Mouse (Mus musculus): ENCODE measurements at regions not wholly inside any gene's neighbourhood (a gene's known extent, or its start where the extent isn't known, plus 50 kb on each side); places are given as distances from the start of the nearest gene placed in this dataset.

DNA sequence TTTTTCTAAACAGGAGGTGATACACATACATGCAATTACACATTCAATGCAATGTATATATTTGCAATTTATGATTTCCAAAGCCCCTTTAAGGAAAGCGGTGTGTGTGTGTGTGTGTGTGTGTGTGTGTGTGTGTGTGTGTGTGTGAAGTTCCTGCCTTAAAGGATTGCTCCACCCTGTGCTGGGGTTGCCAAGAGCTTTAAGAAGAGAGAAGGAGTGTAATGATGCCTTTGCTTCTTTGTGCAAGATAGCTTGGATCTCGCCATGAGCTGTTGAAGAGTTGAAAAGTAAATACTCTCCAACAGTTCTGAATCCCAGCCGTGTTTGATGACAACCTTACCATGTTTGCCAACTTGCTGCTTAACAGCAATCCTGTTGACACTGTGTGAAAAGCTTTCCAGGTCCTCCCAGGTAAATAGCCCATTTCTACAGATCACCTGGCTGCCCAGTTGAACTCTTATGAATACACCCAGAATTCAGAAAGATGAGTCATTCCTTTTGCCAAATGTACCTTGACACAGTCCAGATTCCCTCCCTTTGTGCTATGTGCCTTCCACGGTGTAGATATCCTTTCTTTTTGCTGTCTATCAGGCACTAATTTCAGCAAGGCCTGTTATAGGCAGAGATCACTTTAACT is 216.3 kb downstream of the Ikzf2 start:
- Histone ChIP-seq H3K27ac (ENCODE audit: low read depth, low read length) (no peak overlapping the region), H3K4me1 (ENCODE audit: control insufficient read depth, insufficient read depth, low read length) (no peaks in the 10 kb centered on the region), H3K9ac (replicated peaks; ENCODE audit: low read depth, low read length) (no peak overlapping the region), H3K36me3 (ENCODE audit: control insufficient read depth, insufficient read depth, low read length) (no peaks in the 10 kb centered on the region), H3K9me3 (ENCODE audit: control insufficient read depth, low read length) (no peaks in the 10 kb centered on the region), H3K4me3 (ENCODE audit: low read depth, low read length) (no peak overlapping the region), H3K4me2 (ENCODE audit: low read depth, low read length) (no peak overlapping the region), H3K27me3 (ENCODE audit: control insufficient read depth, insufficient read depth, low read length) (no peaks in the 10 kb centered on the region)
- 86% methylated on average over 4 of the region's 4 CpGs for WGBS
- ATAC-seq (ENCODE audit: low read depth): no peak

DNA sequence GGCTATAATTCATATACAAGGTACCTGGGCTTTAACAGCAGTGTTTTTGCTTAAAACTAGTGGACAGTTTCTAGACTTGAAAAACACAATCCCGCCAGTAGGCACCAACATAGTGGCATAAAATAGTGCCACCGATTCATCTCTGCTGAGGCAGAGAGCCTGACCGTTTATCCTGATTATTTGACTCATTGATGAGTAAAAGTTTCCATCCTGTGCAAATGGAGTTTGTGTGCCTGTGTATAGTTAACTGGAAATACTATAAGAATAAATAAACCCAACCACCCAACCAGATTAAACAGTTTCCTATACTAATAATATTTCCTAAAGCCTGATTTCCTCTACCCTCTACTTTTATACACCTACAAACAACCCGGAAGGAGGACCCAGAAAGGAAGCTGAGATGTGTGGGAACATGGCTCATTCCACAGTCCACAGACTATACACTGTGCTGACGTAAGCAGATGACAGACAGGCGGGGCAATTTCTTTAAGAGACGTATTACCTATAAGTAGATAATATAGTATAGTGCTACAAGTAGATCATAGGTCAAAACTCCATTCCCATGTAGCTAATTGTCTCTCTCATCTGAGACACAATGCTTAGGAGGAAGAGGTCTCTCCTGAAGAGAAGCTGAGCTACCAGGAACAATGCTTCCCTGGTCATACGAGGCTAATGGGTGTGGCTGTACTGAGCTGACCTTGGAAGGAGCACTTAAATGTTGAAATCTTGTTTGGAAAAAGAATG is 217.7 kb downstream of the Ikzf2 start:
- H3K27ac ChIP-seq (ENCODE audit: low read depth, low read length): no peak overlapping the region
- 89% methylated on average over 8 of the region's 8 CpGs for WGBS
- H3K4me3 ChIP-seq (ENCODE audit: low read depth, low read length): no peak overlapping the region
- no peaks in the 10 kb centered on the region for H3K36me3 ChIP-seq (ENCODE audit: control insufficient read depth, insufficient read depth, low read length)
- H3K4me2 ChIP-seq (ENCODE audit: low read depth, low read length): no peak overlapping the region
- H3K9ac ChIP-seq (replicated peaks; ENCODE audit: low read depth, low read length): no peak overlapping the region
- H3K27me3 ChIP-seq (ENCODE audit: control insufficient read depth, insufficient read depth, low read length): no peaks in the 10 kb centered on the region
- no peaks in the 10 kb centered on the region for H3K4me1 ChIP-seq (ENCODE audit: control insufficient read depth, insufficient read depth, low read length)
- no peaks in the 10 kb centered on the region for H3K9me3 ChIP-seq (ENCODE audit: control insufficient read depth, low read length)
- ATAC-seq (ENCODE audit: low read depth): no peak

DNA sequence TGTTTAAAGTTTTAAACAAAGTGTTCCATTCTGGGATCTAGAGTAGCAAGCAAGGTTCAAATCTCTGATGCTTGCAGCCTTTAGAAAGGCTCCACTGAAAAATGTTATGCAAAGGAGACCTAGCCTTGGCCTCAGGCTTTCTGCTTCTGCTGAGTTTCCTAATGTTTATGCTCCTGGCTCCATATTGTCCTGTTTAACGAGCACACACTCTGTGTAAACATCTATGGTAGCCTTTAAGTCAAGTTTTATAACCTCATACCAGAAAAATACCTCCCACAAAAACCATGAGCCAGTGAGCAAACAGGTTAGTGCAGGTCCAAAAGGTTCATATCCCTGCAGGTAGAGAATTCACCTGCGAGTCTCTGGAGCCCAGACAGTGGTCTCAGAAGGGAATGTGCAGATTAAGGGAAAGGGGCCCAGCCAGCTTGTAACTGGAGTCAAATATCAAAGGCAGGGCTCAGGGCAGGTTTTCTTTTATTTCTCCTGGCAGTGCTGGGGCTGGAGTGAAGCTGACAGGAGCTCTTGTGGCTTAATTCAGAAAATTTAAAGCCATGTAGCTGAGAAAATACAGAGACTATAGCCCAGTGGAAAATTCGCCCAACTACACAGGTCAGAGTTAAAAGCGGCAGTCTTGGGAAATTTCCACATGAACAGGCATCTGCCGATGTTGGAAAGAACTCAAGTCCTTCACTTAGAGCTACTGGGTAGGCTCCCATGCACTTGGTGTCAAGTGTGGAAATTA is 220.3 kb downstream of the Ikzf2 start:
- no peaks in the 10 kb centered on the region for H3K36me3 ChIP-seq (ENCODE audit: control insufficient read depth, insufficient read depth, low read length)
- H3K4me3 ChIP-seq (ENCODE audit: low read depth, low read length): no peak overlapping the region
- no peaks in the 10 kb centered on the region for H3K4me1 ChIP-seq (ENCODE audit: control insufficient read depth, insufficient read depth, low read length)
- no peak overlapping the region for H3K27ac ChIP-seq (ENCODE audit: low read depth, low read length)
- H3K9ac ChIP-seq (replicated peaks; ENCODE audit: low read depth, low read length): no peak overlapping the region
- H3K27me3 ChIP-seq (ENCODE audit: control insufficient read depth, insufficient read depth, low read length): no peaks in the 10 kb centered on the region
- no peaks in the 10 kb centered on the region for H3K9me3 ChIP-seq (ENCODE audit: control insufficient read depth, low read length)
- 18% methylated on average over 5 of the region's 5 CpGs for WGBS
- no peak for ATAC-seq (ENCODE audit: low read depth)
- no peak overlapping the region for H3K4me2 ChIP-seq (ENCODE audit: low read depth, low read length)

DNA sequence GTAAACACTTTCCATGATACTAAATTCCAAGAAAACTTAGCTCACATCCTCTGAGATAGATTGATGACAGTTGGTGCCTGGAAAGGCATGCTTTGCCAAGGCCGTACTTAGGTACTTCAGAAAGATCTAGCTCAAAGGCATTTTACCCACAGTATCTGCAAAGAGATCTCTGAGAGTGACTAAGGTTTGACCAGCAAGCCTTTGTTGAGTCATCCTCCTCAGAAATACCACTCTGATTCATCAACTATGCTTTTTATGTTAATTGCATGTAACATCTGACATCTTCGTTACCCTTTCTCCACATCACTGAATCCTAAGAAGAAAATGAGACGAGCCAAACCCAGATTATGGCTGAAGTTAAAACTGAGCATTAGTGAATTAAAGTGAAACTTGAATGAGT is 225.9 kb downstream of the Ikzf2 start:
- no peak overlapping the region for H3K27ac ChIP-seq (ENCODE audit: low read depth, low read length)
- 89% methylated on average over 3 of the region's 3 CpGs for WGBS
- no peak overlapping the region for H3K4me3 ChIP-seq (ENCODE audit: low read depth, low read length)
- H3K4me2 ChIP-seq (ENCODE audit: low read depth, low read length): no peak overlapping the region
- no peaks in the 10 kb centered on the region for H3K4me1 ChIP-seq (ENCODE audit: control insufficient read depth, insufficient read depth, low read length)
- no peak overlapping the region for H3K9ac ChIP-seq (replicated peaks; ENCODE audit: low read depth, low read length)
- H3K9me3 ChIP-seq (ENCODE audit: control insufficient read depth, low read length): no peaks in the 10 kb centered on the region
- H3K36me3 ChIP-seq (ENCODE audit: control insufficient read depth, insufficient read depth, low read length): no peaks in the 10 kb centered on the region
- ATAC-seq (ENCODE audit: low read depth): no peak
- no peaks in the 10 kb centered on the region for H3K27me3 ChIP-seq (ENCODE audit: control insufficient read depth, insufficient read depth, low read length)

DNA sequence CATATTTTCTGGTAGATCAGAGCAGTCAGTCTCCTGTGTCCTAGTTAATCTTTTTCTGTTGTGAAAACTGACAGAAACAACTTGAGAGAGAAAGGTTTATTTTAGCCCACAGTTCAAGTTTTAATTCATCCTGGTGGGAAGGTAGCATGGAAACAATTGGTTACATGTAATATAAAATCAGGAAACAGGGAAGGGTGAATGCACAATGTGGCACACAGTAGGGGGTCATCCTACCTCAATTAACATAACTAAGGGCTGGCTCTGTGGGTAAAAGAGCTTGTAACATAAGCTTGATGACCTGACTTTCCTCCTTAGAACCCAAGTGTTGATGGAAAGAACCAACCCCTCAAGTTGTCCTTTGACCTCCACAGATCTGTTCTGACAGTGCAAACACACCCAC is 227.1 kb downstream of the Ikzf2 start:
- H3K36me3 ChIP-seq (ENCODE audit: control insufficient read depth, insufficient read depth, low read length): no peaks in the 10 kb centered on the region
- no peak overlapping the region for H3K27ac ChIP-seq (ENCODE audit: low read depth, low read length)
- H3K4me2 ChIP-seq (ENCODE audit: low read depth, low read length): no peak overlapping the region
- ATAC-seq (ENCODE audit: low read depth): no peak
- H3K9me3 ChIP-seq (ENCODE audit: control insufficient read depth, low read length): no peaks in the 10 kb centered on the region
- no peaks in the 10 kb centered on the region for H3K4me1 ChIP-seq (ENCODE audit: control insufficient read depth, insufficient read depth, low read length)
- H3K27me3 ChIP-seq (ENCODE audit: control insufficient read depth, insufficient read depth, low read length): no peaks in the 10 kb centered on the region
- no peak overlapping the region for H3K4me3 ChIP-seq (ENCODE audit: low read depth, low read length)
- no peak overlapping the region for H3K9ac ChIP-seq (replicated peaks; ENCODE audit: low read depth, low read length)

DNA sequence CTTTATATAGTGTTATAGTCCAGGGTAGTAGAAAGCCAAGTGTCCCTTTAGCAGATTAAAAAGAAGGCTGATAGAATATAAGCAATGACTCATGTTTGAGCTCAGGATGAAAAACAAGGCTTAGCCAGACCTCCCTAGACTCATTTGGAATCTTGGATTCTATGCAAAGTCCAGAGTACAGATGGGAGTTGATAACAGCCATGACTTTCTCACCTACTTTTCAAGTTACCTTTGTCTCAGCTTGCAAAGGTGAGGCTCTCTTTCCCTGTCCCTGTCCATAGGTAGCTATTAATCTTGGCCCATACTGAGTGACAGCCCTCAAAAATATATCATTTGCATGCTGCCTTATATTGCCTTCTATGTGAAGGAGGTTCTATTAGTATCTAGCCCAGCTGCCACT is 229.6 kb downstream of the Ikzf2 start:
- no peaks in the 10 kb centered on the region for H3K9me3 ChIP-seq (ENCODE audit: control insufficient read depth, low read length)
- no peak overlapping the region for H3K4me2 ChIP-seq (ENCODE audit: low read depth, low read length)
- no peaks in the 10 kb centered on the region for H3K4me1 ChIP-seq (ENCODE audit: control insufficient read depth, insufficient read depth, low read length)
- H3K4me3 ChIP-seq (ENCODE audit: low read depth, low read length): no peak overlapping the region
- H3K27me3 ChIP-seq (ENCODE audit: control insufficient read depth, insufficient read depth, low read length): no peaks in the 10 kb centered on the region
- no peak for ATAC-seq (ENCODE audit: low read depth)
- H3K36me3 ChIP-seq (ENCODE audit: control insufficient read depth, insufficient read depth, low read length): no peaks in the 10 kb centered on the region
- no peak overlapping the region for H3K9ac ChIP-seq (replicated peaks; ENCODE audit: low read depth, low read length)
- no peak overlapping the region for H3K27ac ChIP-seq (ENCODE audit: low read depth, low read length)

DNA sequence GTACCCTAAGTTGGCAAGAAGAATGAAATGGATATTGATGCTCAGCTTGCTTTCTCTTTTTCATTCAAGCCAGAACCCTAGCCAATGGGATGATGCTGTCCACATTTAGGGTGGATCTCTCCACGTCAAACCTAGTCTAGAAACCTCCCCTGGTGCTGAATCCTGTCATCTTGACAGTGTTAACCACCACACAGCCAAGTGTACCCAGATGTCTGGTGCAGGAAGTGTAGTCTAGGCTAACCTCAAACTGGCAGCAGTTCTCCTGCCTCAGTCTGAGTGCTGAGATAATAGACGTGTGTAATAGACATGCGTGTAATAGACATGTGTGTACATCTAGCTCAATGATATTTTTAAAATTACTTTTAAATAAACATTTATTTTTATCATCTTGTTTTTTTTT is 233.1 kb downstream of the Ikzf2 start:
- no peaks in the 10 kb centered on the region for H3K27me3 ChIP-seq (ENCODE audit: control insufficient read depth, insufficient read depth, low read length)
- H3K4me2 ChIP-seq (ENCODE audit: low read depth, low read length): no peak overlapping the region
- H3K36me3 ChIP-seq (ENCODE audit: control insufficient read depth, insufficient read depth, low read length): no peaks in the 10 kb centered on the region
- H3K9me3 ChIP-seq (ENCODE audit: control insufficient read depth, low read length): no peaks in the 10 kb centered on the region
- WGBS: 94% methylated on average over 3 of the region's 3 CpGs
- H3K9ac ChIP-seq (replicated peaks; ENCODE audit: low read depth, low read length): no peak overlapping the region
- no peak for ATAC-seq (ENCODE audit: low read depth)
- no peaks in the 10 kb centered on the region for H3K4me1 ChIP-seq (ENCODE audit: control insufficient read depth, insufficient read depth, low read length)
- no peak overlapping the region for H3K27ac ChIP-seq (ENCODE audit: low read depth, low read length)
- H3K4me3 ChIP-seq (ENCODE audit: low read depth, low read length): no peak overlapping the region

DNA sequence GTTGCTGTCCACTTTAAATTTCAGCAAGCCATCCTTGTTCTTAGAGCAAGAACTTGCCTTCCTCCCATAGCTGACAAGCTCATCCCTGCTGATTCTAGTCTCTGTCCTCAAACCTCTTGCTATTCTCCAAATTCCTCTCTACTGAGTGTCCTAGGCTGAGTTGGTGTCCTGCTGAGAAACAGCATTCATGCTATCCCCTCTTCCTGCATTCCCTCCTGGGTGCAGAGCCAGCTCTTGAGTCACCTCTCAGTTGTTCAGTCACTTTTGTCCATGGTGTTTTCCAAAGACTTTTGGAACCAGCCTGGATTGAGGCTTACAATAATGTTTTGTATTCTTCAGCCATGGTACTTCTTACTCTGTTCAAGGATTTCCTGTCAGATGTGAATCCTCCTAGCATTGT is 234.1 kb downstream of the Ikzf2 start:
- H3K9me3 ChIP-seq (ENCODE audit: control insufficient read depth, low read length): no peaks in the 10 kb centered on the region
- H3K9ac ChIP-seq (replicated peaks; ENCODE audit: low read depth, low read length): no peak overlapping the region
- no peak overlapping the region for H3K27ac ChIP-seq (ENCODE audit: low read depth, low read length)
- H3K27me3 ChIP-seq (ENCODE audit: control insufficient read depth, insufficient read depth, low read length): no peaks in the 10 kb centered on the region
- ATAC-seq (ENCODE audit: low read depth): no peak
- H3K4me1 ChIP-seq (ENCODE audit: control insufficient read depth, insufficient read depth, low read length): no peaks in the 10 kb centered on the region
- no peak overlapping the region for H3K4me2 ChIP-seq (ENCODE audit: low read depth, low read length)
- no peak overlapping the region for H3K4me3 ChIP-seq (ENCODE audit: low read depth, low read length)
- H3K36me3 ChIP-seq (ENCODE audit: control insufficient read depth, insufficient read depth, low read length): no peaks in the 10 kb centered on the region

DNA sequence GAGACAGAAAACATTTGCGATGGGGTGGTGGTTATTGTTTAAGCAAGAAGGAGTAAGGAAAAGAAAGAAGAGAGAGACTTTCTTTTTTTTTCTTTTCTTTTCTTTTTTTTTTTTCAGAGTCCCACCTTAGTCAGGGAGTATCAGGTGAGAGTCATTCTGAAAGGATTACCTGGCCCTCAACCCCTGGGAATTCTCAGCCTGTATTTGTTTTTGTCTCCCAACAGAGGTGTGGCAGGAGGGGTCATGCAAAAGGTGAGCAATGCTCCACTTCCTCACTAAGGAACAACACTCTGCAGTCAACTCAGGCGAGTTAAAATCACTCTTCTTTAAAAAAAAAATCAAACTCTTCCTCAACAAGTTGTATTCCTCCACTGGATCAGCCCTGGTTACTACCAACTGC is 236.6 kb downstream of the Ikzf2 start:
- Histone ChIP-seq H3K36me3 (ENCODE audit: control insufficient read depth, insufficient read depth, low read length) (no peaks in the 10 kb centered on the region), H3K4me1 (ENCODE audit: control insufficient read depth, insufficient read depth, low read length) (no peaks in the 10 kb centered on the region), H3K9ac (replicated peaks; ENCODE audit: low read depth, low read length) (no peak overlapping the region), H3K9me3 (ENCODE audit: control insufficient read depth, low read length) (no peaks in the 10 kb centered on the region), H3K4me3 (ENCODE audit: low read depth, low read length) (no peak overlapping the region), H3K27ac (ENCODE audit: low read depth, low read length) (no peak overlapping the region), H3K4me2 (ENCODE audit: low read depth, low read length) (no peak overlapping the region), H3K27me3 (ENCODE audit: control insufficient read depth, insufficient read depth, low read length) (no peaks in the 10 kb centered on the region)
- no peak for ATAC-seq (ENCODE audit: low read depth)
- 66% methylated on average over 2 of the region's 2 CpGs for WGBS
